16 mouse cellular contexts compared by ENCODE assay signal in genomic region chr12:25623449-25623848, GRCm38 (mm10).
DNase-seq lines count a peak whose midpoint lies in the region; ATAC-seq lines count a peak whose summit lies in the region.
"Had no signal": no experiment of that assay in that cellular context is flagged by ENCODE, and none has a peak within 500 bp of the region (broad histone marks: within the 10 kb centered on the region; RNA-seq: fewer than 3 reads in every experiment).

No protein-coding gene starts in this region.

- ATAC-seq in frontal cortex, adult (ENCODE audit: low TSS enrichment), result peak; percentile 64; the same call in 1 of the 2 replicates
- ATAC-seq: forebrain, embryonic 14.5 days; hindbrain, embryonic 16.5 days had no signal

- no peak for DNase-seq in frontal cortex, postnatal 14 days (ENCODE audit: low spot score in 2 of 2)
- DNase-seq in layer of hippocampus, adult 8-10 months (ENCODE audit: low spot score in 2 of 2), result peak; percentile 8 to 28
- no peak for DNase-seq in layer of hippocampus, postnatal 25 days (ENCODE audit: extremely low spot score in 1 of 2, low spot score in 1 of 2)
- DNase-seq in brain, adult 2 months (ENCODE audit: low read depth, low spot score), result peak; percentile 67
- DNase-seq in telencephalon, adult 2 months (ENCODE audit: low read depth, low spot score), result peak; percentile 61
- DNase-seq in heart, adult 8-10 months (ENCODE audit: low spot score), result no peak
- DNase-seq: adrenal gland, postnatal 10 days; cerebellum, adult 11-12 months; cerebellum, adult 9-10 months; cerebellum, postnatal 36 days; gastrocnemius, postnatal 14 days; heart, postnatal 10 days; heart, postnatal 4 days had no signal

Comparison
In these comparisons a context has a peak if more than half of its experiments do, and no peak if none do; other contexts are left out.
1. DNase-seq: peak in layer of hippocampus, adult 8-10 months (2 of 2), brain, adult 2 months (single experiment) and telencephalon, adult 2 months (single experiment); none in frontal cortex, postnatal 14 days (0 of 2), layer of hippocampus, postnatal 25 days (0 of 2) and heart, adult 8-10 months (single experiment).